Mouse (Mus musculus) fat pad, adult 2 months (tissue): ENCODE measurements at regions not wholly inside any gene's neighbourhood (a gene's known extent, or its start where the extent isn't known, plus 50 kb on each side); places are given as distances from the start of the nearest gene placed in this dataset.
A peak's percentile ranks its signal among the peaks of the same experiment; 100 is the strongest.

Experiments used
- DNase-seq: peaks from one replicate; pipeline ENCODE4 v3.0.0-alpha.2; 2011; ENCODE audit warnings: low read depth, low spot score; ENCODE audit errors: extremely low read depth

DNA sequence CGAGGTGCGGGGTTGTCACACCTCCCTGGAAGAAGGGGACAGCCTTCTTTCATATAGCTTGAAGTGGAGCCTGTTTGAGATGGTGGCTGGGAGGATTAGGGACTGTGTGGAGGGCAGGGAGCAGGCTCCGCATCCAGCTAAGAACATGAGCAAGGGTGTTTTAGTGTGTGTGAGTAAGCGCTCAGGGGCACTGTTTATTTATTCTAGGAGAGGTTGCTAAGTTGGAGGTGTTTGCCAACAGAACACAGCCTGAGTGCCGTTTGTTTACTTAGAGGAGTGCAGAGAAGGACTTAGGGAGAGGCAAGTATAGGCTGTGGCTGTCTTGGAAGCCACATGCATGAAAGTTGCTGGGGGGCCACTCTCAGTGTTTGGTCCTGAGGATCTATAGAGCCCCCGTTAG, 61.2 kb upstream of the Cdon start:
- DNase-seq: no peak

DNA sequence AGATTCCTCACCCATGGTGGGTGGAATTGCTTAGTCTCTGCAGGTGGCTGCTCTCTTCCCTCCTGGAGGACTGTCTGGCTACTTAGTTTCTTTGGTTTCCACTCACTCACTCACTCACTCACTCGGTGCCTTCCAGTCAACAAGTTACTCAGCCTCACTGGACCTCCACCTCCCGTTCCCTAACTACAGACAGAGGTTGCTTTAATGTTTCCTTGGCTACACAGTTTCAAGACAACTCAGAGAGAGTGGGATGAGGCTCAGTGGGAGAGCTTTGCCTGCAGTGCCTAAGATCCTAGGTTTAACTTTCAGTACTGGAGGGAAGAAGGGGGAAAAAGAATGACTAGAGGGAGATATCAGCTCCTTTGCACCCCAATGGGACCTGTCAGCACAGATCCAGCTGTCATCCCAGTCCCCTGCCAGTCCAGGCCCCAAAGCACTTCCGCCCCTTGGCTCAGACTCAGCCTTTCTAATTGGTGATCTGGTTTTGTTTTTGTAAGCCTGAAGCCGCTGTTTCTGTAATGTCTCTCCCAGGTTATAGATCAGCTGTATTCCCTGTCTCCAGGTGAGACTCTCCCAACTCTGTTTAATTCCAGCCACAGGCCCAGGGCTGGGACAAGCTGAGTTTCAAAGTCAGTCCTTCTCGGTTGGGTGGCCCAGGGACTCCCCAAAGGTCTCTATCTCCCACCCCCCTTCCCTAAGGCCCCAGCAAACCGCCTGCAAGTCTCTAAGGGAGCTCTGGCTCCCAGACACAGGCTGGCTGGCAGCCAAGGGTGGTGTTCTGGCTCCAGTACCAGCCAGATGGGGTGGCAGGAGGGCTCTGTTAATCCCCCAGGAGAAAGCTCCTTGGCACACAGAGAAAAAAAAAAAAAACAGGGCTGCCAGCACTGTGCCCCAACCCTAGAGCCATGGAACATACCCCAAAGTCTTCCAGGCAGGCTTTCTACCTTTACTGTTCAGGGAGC, 60.5 kb upstream of the Cdon start:
- DNase-seq: peak; percentile 46

DNA sequence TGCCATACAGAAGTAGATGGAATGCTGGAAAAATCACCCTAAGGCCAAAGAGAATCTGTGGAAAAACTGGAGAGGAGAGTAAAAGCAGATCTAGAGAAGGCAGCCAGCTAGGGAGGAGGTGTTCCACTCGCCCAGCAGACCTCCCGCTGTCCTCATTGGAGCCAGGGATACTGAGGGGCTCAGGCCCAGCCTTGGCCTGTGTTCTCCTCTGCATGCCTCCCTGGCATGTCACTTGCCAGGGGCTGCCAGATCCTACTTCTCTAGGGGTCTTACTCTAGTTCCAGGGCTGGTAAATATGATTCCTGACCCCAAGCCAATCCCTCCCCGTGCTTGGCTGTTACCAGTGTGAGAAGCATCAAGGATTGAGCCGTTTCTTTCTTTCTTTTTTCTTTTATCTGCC, 59.5 kb upstream of the Cdon start:
- DNase-seq: no peak

DNA sequence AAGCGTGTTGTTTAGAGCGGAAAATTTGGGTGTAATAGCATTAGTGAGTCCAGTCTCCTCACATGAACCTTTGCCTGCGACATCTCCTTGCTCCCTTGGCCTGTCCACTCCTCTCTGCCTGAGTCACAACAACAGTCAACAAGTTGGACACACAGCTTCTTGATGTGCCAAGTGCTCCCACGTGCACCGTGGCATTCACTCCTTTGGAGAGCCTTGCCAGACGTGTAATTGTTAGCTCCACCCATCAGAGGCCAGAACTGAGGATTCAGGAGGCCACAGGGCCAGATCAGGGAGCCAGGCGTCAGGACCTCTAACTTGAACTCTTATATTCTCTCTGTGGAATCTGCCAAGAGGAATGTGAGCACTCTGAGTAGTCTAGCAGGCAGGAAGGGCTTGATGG, 58.7 kb upstream of the Cdon start:
- no peak for DNase-seq

DNA sequence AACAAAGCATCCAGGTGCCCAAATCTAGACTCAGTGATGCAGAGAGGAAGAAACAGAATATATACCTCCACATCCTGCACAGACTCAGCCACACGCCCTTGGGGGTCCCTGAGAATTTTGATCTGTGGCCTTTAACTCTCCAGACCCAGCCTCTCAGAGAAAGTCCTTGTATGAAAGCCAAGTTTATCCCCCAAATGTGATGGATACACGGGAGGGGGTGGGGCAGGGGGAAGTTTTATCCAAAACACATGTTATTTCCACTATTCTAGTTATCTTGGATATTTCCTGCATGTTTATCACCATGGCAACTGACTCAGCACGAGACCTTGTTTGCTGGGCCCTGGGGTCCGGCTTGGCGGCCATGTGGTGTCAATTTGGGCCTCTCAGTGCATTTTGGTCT, 57.8 kb upstream of the Cdon start:
- no peak for DNase-seq

DNA sequence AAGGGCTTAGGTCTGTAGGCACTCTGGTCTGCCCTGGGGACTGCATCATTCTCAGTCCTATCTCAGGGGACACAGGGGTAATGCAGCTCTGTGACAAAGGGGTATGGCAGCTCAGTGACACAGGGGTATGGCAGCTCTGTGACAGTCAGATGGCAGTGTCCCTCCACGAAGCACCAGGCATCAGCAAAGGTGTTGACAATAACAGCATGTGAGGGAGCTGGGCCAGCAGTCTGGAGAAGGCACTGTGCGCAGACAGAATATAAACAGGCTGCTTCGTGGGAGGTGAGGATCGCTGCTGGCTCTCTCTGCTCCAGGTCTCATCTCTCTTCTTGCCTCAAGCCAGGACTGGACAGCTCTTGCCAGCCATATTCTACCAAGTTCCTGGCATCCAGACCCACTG, 57.0 kb upstream of the Cdon start:
- DNase-seq: no peak

DNA sequence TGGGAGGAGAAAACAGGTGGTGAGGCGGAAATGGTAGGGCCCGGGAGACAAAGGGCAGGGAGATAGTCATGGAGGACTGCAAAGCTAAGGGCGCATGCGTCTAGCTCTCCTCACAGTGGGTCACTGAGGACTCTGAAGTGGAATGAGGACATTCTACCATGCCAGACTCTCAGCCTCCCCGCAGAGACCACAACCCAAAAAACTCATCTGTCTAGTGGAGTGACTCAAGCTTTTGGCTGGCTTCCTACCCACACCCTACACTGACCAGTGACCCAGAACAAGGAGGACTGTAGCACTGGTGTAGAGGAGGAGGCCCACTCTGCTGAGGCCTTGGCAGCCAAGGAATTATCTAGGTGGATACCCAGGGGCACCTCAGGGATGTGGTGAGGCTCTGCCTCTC, 55.0 kb upstream of the Cdon start:
- DNase-seq: no peak

DNA sequence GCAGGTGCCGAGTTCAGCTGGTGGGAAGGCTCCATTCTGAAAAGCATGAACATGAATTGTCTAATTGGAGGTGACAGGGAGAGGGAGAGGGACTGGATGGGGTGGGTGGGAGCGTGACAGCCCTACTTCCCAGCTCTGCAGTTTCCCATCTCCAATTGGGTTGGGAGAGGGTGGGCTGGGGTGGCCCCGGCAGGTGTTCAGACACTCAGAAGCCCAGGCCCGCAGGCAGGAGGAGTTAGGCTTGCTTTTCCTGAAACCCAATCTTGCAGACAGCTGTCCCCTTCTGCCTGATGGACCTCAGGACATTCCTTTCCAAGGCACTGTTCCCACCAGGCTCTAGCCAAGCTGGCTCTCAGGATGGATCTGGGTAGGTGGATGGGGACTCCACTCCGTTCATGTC, 51.9 kb upstream of the Cdon start:
- no peak for DNase-seq

DNA sequence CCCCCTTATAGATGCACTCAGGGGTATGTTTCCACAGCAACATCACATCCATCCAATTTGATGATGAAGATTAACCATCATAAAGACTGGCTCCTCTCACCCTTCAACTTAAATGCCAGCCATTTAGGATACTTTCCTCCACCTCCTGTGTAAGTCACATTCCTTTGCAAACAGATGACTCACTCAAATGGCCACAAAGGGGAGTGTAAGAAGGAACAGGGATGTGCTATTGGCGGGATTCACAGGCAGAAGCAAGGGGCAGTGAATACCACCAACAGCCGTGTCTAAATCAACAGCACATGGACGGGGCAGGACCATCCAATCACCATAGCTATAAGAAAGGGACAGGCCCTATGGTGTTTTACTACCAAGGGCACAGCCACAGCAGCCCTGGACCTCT, 50.9 kb upstream of the Cdon start:
- no peak for DNase-seq

DNA sequence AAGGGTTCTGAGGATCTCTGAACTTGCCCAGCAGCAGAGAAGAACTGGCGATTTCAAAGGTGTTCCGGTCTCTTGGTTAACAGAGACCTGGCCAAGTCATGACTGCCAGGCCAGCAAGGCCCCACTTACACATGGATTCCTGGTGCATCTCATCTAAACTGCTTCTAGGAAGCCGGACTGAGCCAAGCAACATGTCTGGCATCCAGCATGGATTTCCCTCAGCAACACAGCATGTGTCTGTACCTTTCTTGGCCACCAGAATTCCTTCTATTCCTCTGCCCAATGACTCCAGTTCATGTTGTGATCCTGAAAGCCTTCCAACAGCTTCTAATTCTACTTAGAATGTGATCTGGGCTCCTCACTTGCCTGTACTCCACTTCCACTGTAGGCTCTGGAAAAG, 50.0 kb upstream of the Cdon start:
- DNase-seq: no peak
